Mouse (Mus musculus) macrophage (primary cell): ENCODE data around the gene Olfr461. TPM values are rescaled to one million over a fixed set of nuclear protein-coding genes. Genes with fewer than 3 reads are reported as not detected.

Source experiments
- polyA plus RNA-seq: library from polyadenylated mRNA; stranded (reverse); fragments of 250-400 nt; gene quantifications from 3 replicates; pipeline ENCODE4 v1.2.4, GENCODE M21; 2018; ENCODE audit warnings: inconsistent platforms

The Olfr461 gene
- polyA plus RNA-seq, 1 experiment from 2014 or later: not detected

Other genes with a start within 250 kb of the Olfr461 start
- 7.7 to 13.1 TPM (median 12.4 TPM) in 3 replicates for gene Agk, start 229.9 kb downstream of the Olfr461 start, polyA plus RNA-seq
- 0.63 to 1.2 TPM (median 1.1 TPM) in 3 replicates for gene E330009J07Rik, start 118.9 kb downstream of the Olfr461 start, polyA plus RNA-seq
- not detected in 3 replicates for gene Wee2, start 116.0 kb downstream of the Olfr461 start, polyA plus RNA-seq
- gene Ssbp1, start 83.7 kb downstream of the Olfr461 start, polyA plus RNA-seq: 40.4 to 71.1 TPM (median 43.2 TPM) in 3 replicates
- gene Tas2r137, start 63.8 kb downstream of the Olfr461 start, polyA plus RNA-seq: not detected in 3 replicates
- gene Tas2r108, start 61.5 kb downstream of the Olfr461 start, polyA plus RNA-seq: not detected in 3 replicates
- not detected in 3 replicates for gene Prss37, start 35.5 kb downstream of the Olfr461 start, polyA plus RNA-seq
- gene Olfr460, start 14.4 kb upstream of the Olfr461 start, polyA plus RNA-seq: not detected in 3 replicates
- gene Clec5a, start 30.8 kb upstream of the Olfr461 start, polyA plus RNA-seq: 34.8 to 46.5 TPM (median 43.4 TPM) in 3 replicates
- gene Tas2r138, start 58.3 kb upstream of the Olfr461 start, polyA plus RNA-seq: not detected in 3 replicates
- 0.11 TPM in 1 of 3 replicates, not detected in the others for gene Mgam, start 73.8 kb upstream of the Olfr461 start, polyA plus RNA-seq